Mouse (Mus musculus): ENCODE data around the gene Neil3. TPM values are rescaled to one million over a fixed set of nuclear protein-coding genes. Genes with fewer than 3 reads are reported as not detected.

The Neil3 gene
- 4.7 and 8.0 TPM in 2 replicates for polyA plus RNA-seq (2015; fragmentation: Nextera tagmentation; extraction: Ambion mirVana)

DNA sequence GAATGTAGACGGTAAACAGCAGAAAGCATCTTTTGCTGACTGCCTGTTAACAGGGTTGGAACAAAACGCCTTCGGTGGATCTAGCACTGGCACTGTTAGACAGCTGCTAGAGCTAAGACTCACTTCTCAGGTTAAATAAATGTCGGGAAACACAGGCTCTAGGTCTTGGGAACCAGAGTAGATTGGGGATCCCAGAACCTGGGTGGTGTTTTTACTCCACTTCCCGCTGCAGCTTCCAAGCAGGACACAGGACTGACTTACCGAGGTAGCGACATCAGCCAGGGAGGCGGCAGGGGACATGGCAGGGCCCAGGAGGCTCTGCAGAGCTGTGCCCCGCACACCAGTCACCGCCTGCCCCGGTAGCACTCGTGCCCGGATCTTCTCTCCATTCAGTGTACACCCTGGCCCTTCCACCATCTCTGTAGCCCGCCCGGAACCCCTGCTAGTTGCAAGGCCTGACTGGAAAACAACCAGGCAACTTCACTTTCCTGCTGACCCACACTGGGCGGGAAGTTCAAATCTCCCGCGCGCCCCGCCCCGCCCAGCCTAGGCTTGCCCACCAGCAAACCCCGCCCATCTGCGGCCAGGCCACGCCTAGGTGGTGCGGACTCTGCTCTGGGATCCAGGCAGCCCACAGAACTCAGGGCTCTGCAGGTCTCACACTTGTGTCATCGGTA, at the start of gene Neil3:
Neil3 (minus strand) TSS at position 571 of the 677 bp plus-strand sequence.

Other genes starting within 250 kb of the Neil3 start
- gene Aga, start 127.3 kb downstream of the Neil3 start, polyA plus RNA-seq (2015; fragmentation: Nextera tagmentation; extraction: Ambion mirVana) = 34.3 and 36.7 TPM in 2 replicates

Measured in urinary bladder, postnatal 0 days (tissue).